Mouse (Mus musculus) embryonic facial prominence, embryonic 10.5 days (tissue): ENCODE results near the gene Cwc22. TPM values are rescaled to one million over a fixed set of nuclear protein-coding genes. Genes with fewer than 3 reads are reported as not detected.

Source experiments
- DNase-seq: peaks from one replicate; pipeline ENCODE4 v3.0.0-alpha.2; 2017; ENCODE audit warnings: low spot score
- H3K27ac ChIP-seq: fragments of 300-500 bp; sonication (generic); replicated peaks from 2 replicates; pipeline ENCODE4 v1.5.1; 2016; ENCODE audit warnings: mild to moderate bottlenecking
- H3K27me3 ChIP-seq: fragments of 300-500 bp; sonication (generic); replicated peaks from 2 replicates; pipeline ENCODE4 v1.6.1; 2016; ENCODE audit warnings: low read depth, mild to moderate bottlenecking; ENCODE audit not compliant: poor library complexity, severe bottlenecking
- H3K36me3 ChIP-seq: fragments of 300-500 bp; sonication (generic); replicated peaks from 2 replicates; pipeline ENCODE4 v1.6.1; 2016; ENCODE audit warnings: mild to moderate bottlenecking, moderate library complexity
- H3K4me1 ChIP-seq: fragments of 300-500 bp; sonication (generic); 2 replicates; pipeline ENCODE4 v1.6.1; 2016
- H3K4me3 ChIP-seq: fragments of 300-500 bp; sonication (generic); 2 replicates; pipeline ENCODE4 v1.5.1; 2016; ENCODE audit warnings: mild to moderate bottlenecking, moderate library complexity
- H3K9me3 ChIP-seq: fragments of 300-500 bp; sonication (generic); 2 replicates; pipeline ENCODE4 v1.6.1; 2016; ENCODE audit warnings: mild to moderate bottlenecking
- WGBS: fragments of 180-500 bp; shearing (Covaris S2); methylation state at CpG from one replicate; pipeline ENCODE4 v1.1.7; 2016; 5-methylcytosine and 5-hydroxymethylcytosine counted together
- polyA plus RNA-seq: library from polyadenylated mRNA; unstranded; fragments of >200 nt; fragmentation: Nextera tagmentation; extraction: Ambion mirVana; gene quantifications from 2 replicates; pipeline ENCODE4 v1.2.1, GENCODE M21; 2016

The Cwc22 gene
- polyA plus RNA-seq, 1 experiment from 2014 or later, result 35.2 TPM

DNA sequence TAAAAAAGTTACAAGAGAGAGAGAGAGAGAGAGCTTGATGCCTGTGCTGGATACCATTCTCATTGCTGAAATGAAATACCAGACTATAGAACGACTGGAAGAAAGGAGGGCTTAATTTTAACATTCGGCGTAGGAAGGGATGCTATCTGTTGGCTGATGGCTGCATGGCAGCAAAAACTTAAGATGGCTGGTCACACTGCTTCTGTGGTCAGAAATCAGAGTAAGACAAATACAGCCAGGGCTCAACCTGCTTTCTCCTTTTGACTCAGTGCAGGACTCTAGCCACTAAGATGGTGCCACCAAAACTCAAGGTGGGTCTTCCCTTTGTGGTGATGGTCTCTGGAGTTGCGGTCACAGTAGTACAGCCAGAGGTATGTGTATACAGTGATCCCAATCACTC, 70.7 kb downstream of the Cwc22 start:
- Histone ChIP-seq H3K4me3 (no peak overlapping the region), H3K27ac (no peak overlapping the region), H3K36me3 (no peaks in the 10 kb centered on the region), H3K4me1 (no peaks in the 10 kb centered on the region), H3K27me3 (no peaks in the 10 kb centered on the region), H3K9me3 (no peaks in the 10 kb centered on the region)
- DNase-seq, result no peak
- WGBS, result 96% methylated on average over 4 of the region's 4 CpGs

DNA sequence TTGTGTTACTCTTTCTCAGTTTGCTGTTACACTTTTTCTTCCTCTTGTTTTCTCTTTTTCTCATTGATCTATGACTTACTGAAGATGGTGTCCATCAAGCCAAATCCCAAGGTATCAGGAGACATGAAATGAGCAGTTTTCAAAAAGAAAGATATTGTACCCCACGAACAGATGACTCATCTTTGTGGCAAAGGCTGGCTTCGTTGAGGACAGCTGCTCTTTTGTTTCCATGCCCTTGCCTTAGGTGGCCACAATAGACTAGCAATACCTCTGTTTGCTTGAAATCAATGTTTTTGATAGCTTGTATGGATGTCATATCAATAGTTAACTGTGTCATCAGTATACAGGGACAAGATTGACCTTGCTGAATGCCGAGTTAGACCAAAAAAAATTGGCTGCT, 71.5 kb downstream of the Cwc22 start:
- 85% methylated on average over 3 of the region's 3 CpGs for WGBS
- DNase-seq, result no peak
- H3K4me1 ChIP-seq, result no peaks in the 10 kb centered on the region
- H3K36me3 ChIP-seq, result no peaks in the 10 kb centered on the region
- H3K4me3 ChIP-seq, result no peak overlapping the region
- H3K27me3 ChIP-seq, result no peaks in the 10 kb centered on the region
- no peaks in the 10 kb centered on the region for H3K9me3 ChIP-seq
- H3K27ac ChIP-seq, result no peak overlapping the region

DNA sequence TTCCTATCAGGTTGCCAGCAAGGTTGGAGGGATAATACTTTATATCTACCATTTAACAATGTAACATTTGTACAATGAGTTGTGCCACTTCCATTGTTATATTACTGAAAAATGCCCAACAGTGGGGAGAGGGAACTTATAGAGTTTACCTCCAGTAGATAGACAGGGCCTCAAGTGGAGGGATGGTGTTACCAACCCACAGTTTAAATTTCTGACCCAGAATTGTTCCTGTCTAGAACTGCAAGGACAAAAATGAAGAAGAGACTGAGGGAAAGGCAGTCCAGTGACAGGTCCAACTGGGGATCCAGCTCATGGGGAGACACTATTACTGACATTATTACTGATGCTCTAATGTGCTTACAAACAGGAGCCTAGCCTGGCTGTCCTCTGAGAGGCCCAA, 72.4 kb downstream of the Cwc22 start:
- H3K27me3 ChIP-seq, result no peaks in the 10 kb centered on the region
- no peaks in the 10 kb centered on the region for H3K9me3 ChIP-seq
- H3K36me3 ChIP-seq, result no peaks in the 10 kb centered on the region
- H3K27ac ChIP-seq, result no peak overlapping the region
- DNase-seq, result no peak
- H3K4me3 ChIP-seq, result no peak overlapping the region
- no peaks in the 10 kb centered on the region for H3K4me1 ChIP-seq

DNA sequence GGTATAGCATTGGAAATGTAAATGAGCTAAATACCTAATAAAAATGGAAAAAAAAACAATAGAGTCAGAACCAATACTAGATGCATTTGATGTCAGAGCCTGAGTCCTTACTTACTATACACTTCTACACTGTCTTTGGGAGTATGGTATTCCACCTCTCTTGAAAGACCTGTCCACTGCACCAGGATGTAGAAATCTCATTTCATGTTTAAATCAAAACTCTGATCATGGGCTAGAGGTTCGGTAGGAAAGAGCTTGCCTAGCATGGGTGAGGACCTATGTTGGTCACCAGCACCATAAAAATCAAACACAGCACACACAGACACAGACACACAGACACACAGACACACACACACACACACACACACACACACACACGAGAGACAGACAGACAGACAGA, 73.5 kb downstream of the Cwc22 start:
- H3K4me1 ChIP-seq, result no peaks in the 10 kb centered on the region

DNA sequence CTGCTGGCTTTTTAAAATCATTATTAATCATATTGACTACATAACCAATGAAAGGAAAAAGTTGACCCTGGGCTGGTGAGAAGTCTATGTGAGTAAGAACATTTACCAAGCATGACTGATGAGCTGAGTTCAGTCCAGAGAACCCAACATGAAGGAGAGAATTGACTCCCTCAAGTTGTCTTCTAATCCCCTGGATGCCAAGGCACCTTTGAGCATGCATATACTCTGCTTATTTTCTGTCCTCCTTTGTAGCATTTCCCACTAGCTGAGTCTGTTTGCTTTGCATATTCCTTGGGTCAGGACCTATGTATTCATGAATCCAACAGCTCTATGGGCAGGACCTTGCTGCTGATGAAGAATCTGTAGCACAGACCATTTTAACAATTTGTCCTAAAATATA, 75.0 kb downstream of the Cwc22 start:
- no peak for DNase-seq
- Histone ChIP-seq H3K4me3 (no peak overlapping the region), H3K36me3 (no peaks in the 10 kb centered on the region), H3K9me3 (no peaks in the 10 kb centered on the region), H3K27me3 (no peaks in the 10 kb centered on the region), H3K4me1 (no peaks in the 10 kb centered on the region), H3K27ac (no peak overlapping the region)

More for the DNA sequence above, 73.5 kb downstream of the Cwc22 start:
- no peak for DNase-seq
- Histone ChIP-seq H3K36me3 (no peaks in the 10 kb centered on the region), H3K27me3 (no peaks in the 10 kb centered on the region), H3K4me3 (no peak overlapping the region), H3K9me3 (no peaks in the 10 kb centered on the region), H3K27ac (no peak overlapping the region)
- WGBS, result 89% methylated on average over 2 of the region's 2 CpGs

DNA sequence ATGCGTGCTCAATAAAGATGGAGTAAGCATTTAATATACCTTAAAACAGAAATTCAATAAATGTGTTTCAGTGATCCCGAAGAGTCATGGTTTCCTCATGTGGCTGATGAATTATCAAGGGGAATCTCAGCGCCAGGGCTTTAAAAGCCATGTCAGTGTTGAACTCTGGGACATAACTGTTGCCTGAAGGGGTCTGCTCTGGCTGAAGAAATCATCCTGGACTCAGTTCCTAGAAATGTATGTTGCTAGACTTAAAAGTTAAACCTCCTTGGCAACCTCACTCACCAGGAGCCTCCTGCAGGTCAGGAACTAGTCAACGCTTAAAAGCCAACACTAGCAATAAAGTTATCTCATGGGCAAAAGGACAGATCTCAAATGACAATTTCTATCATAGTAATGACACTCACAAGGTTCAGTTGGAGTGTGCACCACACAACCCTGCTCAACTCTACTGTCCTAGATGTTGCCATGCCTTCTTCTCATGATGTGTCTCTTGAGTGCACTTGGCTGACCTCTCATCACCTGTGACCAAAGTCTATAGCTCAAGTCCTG, 76.4 kb downstream of the Cwc22 start:
- DNase-seq, result no peak
- Histone ChIP-seq H3K4me1 (no peaks in the 10 kb centered on the region), H3K4me3 (no peak overlapping the region), H3K9me3 (no peaks in the 10 kb centered on the region), H3K27me3 (no peaks in the 10 kb centered on the region), H3K27ac (no peak overlapping the region), H3K36me3 (no peaks in the 10 kb centered on the region)
- WGBS, result 94% methylated on average over 4 of the region's 4 CpGs

DNA sequence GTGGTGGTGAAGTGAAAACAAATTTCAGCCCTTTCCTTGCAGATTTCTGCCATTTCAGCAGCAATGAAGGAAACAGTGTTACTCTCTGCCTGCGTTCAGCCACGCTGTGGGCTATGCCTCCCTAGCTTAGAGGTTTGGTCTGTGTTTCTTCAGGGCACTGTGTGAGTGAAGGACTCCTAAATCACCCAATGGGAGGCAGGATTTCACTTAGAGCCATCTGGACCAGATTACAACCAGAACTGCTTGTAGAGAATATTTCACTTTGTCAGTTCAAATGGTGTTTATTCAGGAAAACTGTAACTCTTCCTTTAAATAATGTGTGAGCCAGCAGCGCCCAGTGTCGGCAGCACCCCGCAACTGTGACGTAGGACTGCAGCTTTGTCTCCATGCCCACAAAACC, 82.2 kb downstream of the Cwc22 start:
- Histone ChIP-seq H3K4me3 (no peak overlapping the region), H3K36me3 (no peaks in the 10 kb centered on the region), H3K9me3 (no peaks in the 10 kb centered on the region), H3K27me3 (no peaks in the 10 kb centered on the region), H3K4me1 (peaks cover 13% of the 10 kb centered on the region), H3K27ac (no peak overlapping the region)
- DNase-seq, result peak; percentile 17
- 72% methylated on average over 6 of the region's 6 CpGs for WGBS

DNA sequence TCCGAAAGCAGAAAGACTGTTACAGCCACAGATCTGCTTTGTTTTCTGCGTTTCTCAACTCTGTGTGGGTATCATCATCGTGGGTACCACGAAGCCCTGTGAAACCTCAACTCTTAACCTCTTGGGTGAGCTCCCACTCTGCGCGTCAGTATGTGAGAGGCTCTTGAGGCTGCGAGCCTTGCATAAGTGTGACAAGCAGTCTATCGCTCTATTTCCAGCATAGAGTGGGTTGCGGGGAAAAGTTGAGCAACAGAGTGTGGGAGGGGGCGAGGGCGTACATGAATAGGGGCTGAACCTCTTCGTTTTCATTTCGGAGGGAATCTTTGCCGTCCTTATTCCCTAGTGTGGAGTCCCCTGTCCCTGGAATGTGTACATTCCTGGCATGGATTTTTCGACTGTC, 82.7 kb downstream of the Cwc22 start:
- no peaks in the 10 kb centered on the region for H3K9me3 ChIP-seq
- H3K4me1 ChIP-seq, result peaks cover 13% of the 10 kb centered on the region
- H3K27ac ChIP-seq, result peak overlapping the region; percentile 40; the same call in 1 of the 2 replicates
- WGBS, result 78% methylated on average over 15 of the region's 15 CpGs
- no peak overlapping the region for H3K4me3 ChIP-seq
- H3K27me3 ChIP-seq, result no peaks in the 10 kb centered on the region
- H3K36me3 ChIP-seq, result no peaks in the 10 kb centered on the region
- DNase-seq, result no peak

DNA sequence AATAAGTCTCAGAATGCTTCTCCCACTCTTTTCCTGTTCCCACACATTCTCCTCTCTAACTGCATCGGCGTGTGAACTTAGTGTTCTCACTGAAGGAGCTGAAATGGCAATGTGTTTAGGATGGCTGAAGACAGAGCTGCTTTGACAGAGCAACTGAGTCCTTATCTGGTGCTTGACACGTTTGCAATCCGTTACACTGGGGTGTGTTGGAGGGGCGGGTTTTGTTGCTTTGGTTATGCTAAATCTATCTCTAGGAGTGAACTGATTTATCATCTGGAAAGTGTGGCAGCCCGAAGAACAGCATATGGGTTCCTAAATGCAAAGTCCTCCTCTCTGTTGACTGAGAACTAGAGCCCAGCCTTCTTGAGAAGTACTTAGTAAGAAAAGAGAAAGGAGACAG, 104.7 kb downstream of the Cwc22 start:
- DNase-seq, result no peak
- 65% methylated on average over 6 of the region's 6 CpGs for WGBS
- no peaks in the 10 kb centered on the region for H3K36me3 ChIP-seq
- H3K9me3 ChIP-seq, result no peaks in the 10 kb centered on the region
- H3K27me3 ChIP-seq, result no peaks in the 10 kb centered on the region
- peaks cover 3% of the 10 kb centered on the region; the same call in 1 of the 2 replicates for H3K4me1 ChIP-seq
- no peak overlapping the region for H3K27ac ChIP-seq
- H3K4me3 ChIP-seq, result no peak overlapping the region

DNA sequence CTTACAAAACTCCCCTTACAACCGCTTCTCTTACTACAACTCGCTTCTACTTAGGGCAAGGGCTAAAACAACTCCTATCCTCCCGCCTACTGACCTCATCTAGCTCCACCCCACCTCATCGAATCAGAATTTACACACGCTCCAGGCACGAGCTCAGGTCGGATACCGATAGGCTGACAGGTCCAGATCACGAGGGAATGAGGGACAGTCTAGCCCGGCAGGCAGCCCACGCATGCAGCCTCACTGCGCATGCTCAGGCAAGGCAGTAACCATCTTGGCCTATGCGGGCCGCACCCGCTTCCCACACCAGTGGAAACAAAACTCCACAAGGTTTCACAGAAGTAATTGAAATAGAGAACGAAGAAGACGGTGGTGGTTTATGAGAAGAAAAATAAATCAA, 106.6 kb downstream of the Cwc22 start:
- Histone ChIP-seq H3K9me3 (no peaks in the 10 kb centered on the region), H3K27ac (no peak overlapping the region), H3K4me1 (peaks cover 3% of the 10 kb centered on the region; the same call in 1 of the 2 replicates), H3K4me3 (no peak overlapping the region), H3K36me3 (no peaks in the 10 kb centered on the region), H3K27me3 (no peaks in the 10 kb centered on the region)
- no peak for DNase-seq
- 91% methylated on average over 17 of the region's 17 CpGs for WGBS

DNA sequence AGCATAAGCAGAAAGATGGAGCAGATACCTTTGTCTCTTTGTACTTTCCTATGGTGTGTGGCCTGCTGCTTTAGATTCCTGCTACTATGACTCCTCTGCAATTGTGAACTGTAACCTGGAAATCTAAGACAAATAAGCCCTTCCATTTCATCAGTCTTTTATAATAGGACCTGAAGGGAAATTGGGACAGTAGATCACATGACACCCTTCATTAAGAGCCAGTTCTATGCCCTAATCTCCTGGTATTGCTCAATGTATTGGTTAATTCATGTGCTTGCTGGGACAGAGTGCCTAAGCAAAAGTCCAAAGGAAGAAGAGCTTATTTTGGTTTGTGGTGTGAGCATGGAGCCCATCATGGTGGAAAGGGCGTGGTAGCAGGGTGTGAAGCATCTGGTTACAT, 107.5 kb downstream of the Cwc22 start:
- Histone ChIP-seq H3K36me3 (no peaks in the 10 kb centered on the region), H3K9me3 (no peaks in the 10 kb centered on the region), H3K27ac (no peak overlapping the region), H3K4me3 (no peak overlapping the region), H3K27me3 (no peaks in the 10 kb centered on the region), H3K4me1 (peaks cover 3% of the 10 kb centered on the region; the same call in 1 of the 2 replicates)
- DNase-seq, result no peak
- WGBS, result 94% methylated on average over 1 of the region's 1 CpGs

DNA sequence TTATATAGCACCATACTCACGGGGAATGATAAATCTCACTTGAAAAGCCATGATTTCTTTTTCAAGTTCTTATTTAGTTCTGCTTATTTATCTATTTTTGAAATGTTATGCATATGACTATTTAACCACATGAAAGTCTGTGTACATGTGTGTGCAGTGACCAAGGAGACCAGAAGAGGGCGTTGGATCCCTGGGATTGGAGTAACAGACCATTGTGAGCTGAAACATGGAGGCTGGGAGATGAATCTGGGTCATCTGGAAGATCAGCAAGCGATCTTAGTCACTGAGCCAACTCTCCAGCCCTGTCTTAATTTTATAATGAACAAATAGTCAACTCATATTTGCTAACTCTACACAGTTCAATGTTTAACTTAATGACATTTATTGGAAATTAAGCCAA, 110.4 kb downstream of the Cwc22 start:
- no peak for DNase-seq
- H3K27ac ChIP-seq, result no peak overlapping the region
- H3K4me3 ChIP-seq, result no peak overlapping the region
- WGBS, result 64% methylated on average over 3 of the region's 3 CpGs
- H3K4me1 ChIP-seq, result peaks cover under 1% of the 10 kb centered on the region; the same call in 1 of the 2 replicates
- H3K36me3 ChIP-seq, result no peaks in the 10 kb centered on the region
- H3K27me3 ChIP-seq, result no peaks in the 10 kb centered on the region
- H3K9me3 ChIP-seq, result no peaks in the 10 kb centered on the region
